Mouse (Mus musculus) liver, embryonic 12.5 days (tissue): ENCODE data around the gene Fam216b. TPM values are rescaled to one million over a fixed set of nuclear protein-coding genes. Genes with fewer than 3 reads are reported as not detected.

Experiments
- ATAC-seq: fragments of 200-750 bp; cut with Nextera tagmentation; 2 replicates; pipeline ENCODE4 v1.8.0; 2017; ENCODE audit warnings: moderate number of reproducible peaks, mild to moderate bottlenecking, moderate library complexity
- H3K27ac ChIP-seq: fragments of 300-500 bp; sonication (generic); 2 replicates; pipeline ENCODE4 v1.5.1; 2016; ENCODE audit warnings: mild to moderate bottlenecking
- H3K27me3 ChIP-seq: fragments of 300-500 bp; sonication (generic); replicated peaks from 2 replicates; pipeline ENCODE4 v1.6.1; 2016; ENCODE audit warnings: mild to moderate bottlenecking, moderate library complexity
- H3K36me3 ChIP-seq: fragments of 300-500 bp; sonication (generic); 2 replicates; pipeline ENCODE4 v1.6.1; 2016; ENCODE audit warnings: mild to moderate bottlenecking, moderate library complexity
- H3K4me1 ChIP-seq: fragments of 300-500 bp; sonication (generic); 2 replicates; pipeline ENCODE4 v1.6.1; 2016
- H3K4me2 ChIP-seq: fragments of 300-500 bp; sonication (generic); 2 replicates; pipeline ENCODE4 v1.6.1; 2016; ENCODE audit warnings: mild to moderate bottlenecking, moderate library complexity
- H3K4me3 ChIP-seq: fragments of 300-500 bp; sonication (generic); 2 replicates; pipeline ENCODE4 v1.5.1; 2016; ENCODE audit warnings: mild to moderate bottlenecking, moderate library complexity
- H3K9ac ChIP-seq: fragments of 300-500 bp; sonication (generic); 2 replicates; pipeline ENCODE4 v1.6.1; 2016; ENCODE audit warnings: mild to moderate bottlenecking, moderate library complexity
- H3K9me3 ChIP-seq: fragments of 300-500 bp; sonication (generic); replicated peaks from 2 replicates; pipeline ENCODE4 v1.6.1; 2016; ENCODE audit warnings: mild to moderate bottlenecking, moderate library complexity
- WGBS: fragments of 180-500 bp; shearing (Covaris S2); methylation state at CpG from one replicate; pipeline ENCODE4 v1.1.7; 2016; ENCODE audit not compliant: insufficient replicate concordance; 5-methylcytosine and 5-hydroxymethylcytosine counted together
- polyA plus RNA-seq: library from polyadenylated mRNA; unstranded; fragments of >200 nt; fragmentation: Nextera tagmentation; extraction: Ambion mirVana; gene quantifications from 2 replicates; pipeline ENCODE4 v1.2.1, GENCODE M21; 2016

Fam216b gene
- polyA plus RNA-seq, 1 experiment from 2014 or later: not detected

GRCm38 (mm10) chr14:78040643-78041042 lies 48.2 kb downstream of the Fam216b start:
- no peaks in the 10 kb centered on the region for H3K4me1 ChIP-seq
- no peak for ATAC-seq
- H3K27me3 ChIP-seq: no peaks in the 10 kb centered on the region
- H3K9ac ChIP-seq: no peak overlapping the region
- H3K4me3 ChIP-seq: no peak overlapping the region
- 67% methylated on average over 6 of the region's 6 CpGs for WGBS
- 0 out of 2 replicates have a peak, but pooled peaks cover 3% of the 10 kb centered on the region for H3K9me3 ChIP-seq
- H3K4me2 ChIP-seq: no peak overlapping the region
- H3K36me3 ChIP-seq: no peaks in the 10 kb centered on the region
- H3K27ac ChIP-seq: no peak overlapping the region

GRCm38 (mm10) chr14:78038876-78039275 lies 49.9 kb downstream of the Fam216b start:
- H3K27ac ChIP-seq: no peak overlapping the region
- H3K4me3 ChIP-seq: no peak overlapping the region
- H3K27me3 ChIP-seq: no peaks in the 10 kb centered on the region
- ATAC-seq: no peak
- H3K9ac ChIP-seq: no peak overlapping the region
- no peaks in the 10 kb centered on the region for H3K4me1 ChIP-seq
- 0 out of 2 replicates have a peak, but pooled peaks cover 3% of the 10 kb centered on the region for H3K9me3 ChIP-seq
- 75% methylated on average over 8 of the region's 8 CpGs for WGBS
- H3K4me2 ChIP-seq: no peak overlapping the region
- H3K36me3 ChIP-seq: no peaks in the 10 kb centered on the region

Other genes starting within 250 kb of the Fam216b start
- gene Dnajc15, start 213.9 kb downstream of the Fam216b start, polyA plus RNA-seq: 60.8 and 62.5 TPM in 2 replicates
- 1.1 and 1.2 TPM in 2 replicates for gene Epsti1, start 184.8 kb downstream of the Fam216b start, polyA plus RNA-seq
- gene Tnfsf11, start 219.0 kb upstream of the Fam216b start, polyA plus RNA-seq: 0.24 TPM in 1 of 2 replicates, not detected in the other